Mouse (Mus musculus) lung, postnatal 0 days (tissue): Measurements from ENCODE around the gene Mrps22. TPM values are rescaled to one million over a fixed set of nuclear protein-coding genes. Genes with fewer than 3 reads are reported as not detected.

ENCODE experiments used
- ATAC-seq: fragments of 200-750 bp; cut with Nextera tagmentation; 2 replicates; pipeline ENCODE4 v1.8.0; 2017; ENCODE audit warnings: moderate library complexity
- DNase-seq: peaks from one replicate; pipeline ENCODE4 v3.0.0-alpha.2; 2016; ENCODE audit warnings: low spot score
- H3K27ac ChIP-seq: fragments of 300-500 bp; sonication (generic); 2 replicates; pipeline ENCODE4 v1.5.1; 2014; ENCODE audit warnings: antibody characterized with exemption, mild to moderate bottlenecking, low read length, mixed read lengths
- H3K27me3 ChIP-seq: fragments of 300-500 bp; sonication (generic); replicated peaks from 2 replicates; pipeline ENCODE4 v1.6.1; 2014; ENCODE audit warnings: low read length, mixed read lengths; ENCODE audit not compliant: insufficient read depth
- H3K36me3 ChIP-seq: fragments of 300-500 bp; sonication (generic); 2 replicates; pipeline ENCODE4 v1.6.1; 2014; ENCODE audit warnings: low read length, mixed read lengths; ENCODE audit not compliant: insufficient read depth
- H3K4me1 ChIP-seq: fragments of 300-500 bp; sonication (generic); 2 replicates; pipeline ENCODE4 v1.6.1; 2014; ENCODE audit warnings: antibody characterized with exemption, low read depth, low read length, mixed read lengths; ENCODE audit not compliant: insufficient read depth
- H3K4me2 ChIP-seq: fragments of 300-500 bp; sonication (generic); replicated peaks from 2 replicates; pipeline ENCODE4 v1.6.1; 2014; ENCODE audit warnings: low read depth, mild to moderate bottlenecking, low read length, moderate library complexity, mixed read lengths
- H3K4me3 ChIP-seq: fragments of 300-500 bp; sonication (generic); 2 replicates; pipeline ENCODE4 v1.5.1; 2014; ENCODE audit warnings: low read depth, low read length
- H3K9ac ChIP-seq: fragments of 300-500 bp; sonication (generic); replicated peaks from 2 replicates; pipeline ENCODE4 v1.6.1; 2014; ENCODE audit warnings: low read depth, mild to moderate bottlenecking
- H3K9me3 ChIP-seq: fragments of 300-500 bp; sonication (generic); 2 replicates; pipeline ENCODE4 v1.6.1; 2016; ENCODE audit warnings: low read length, mixed read lengths
- CTCF ChIP-seq: IDR thresholded peaks from 2 replicates; pipeline ENCODE4 v1.5.1; 2016; ENCODE audit warnings: antibody characterized with exemption, mild to moderate bottlenecking
- EP300 ChIP-seq: IDR thresholded peaks from 2 replicates; pipeline ENCODE4 v1.6.1; 2016; ENCODE audit warnings: antibody characterized with exemption, mild to moderate bottlenecking, control low read depth
- WGBS: fragments of 180-500 bp; shearing (Covaris S2); extraction: QIAGEN DNeasy Blood & Tissue Kit; methylation state at CpG from one replicate; pipeline ENCODE4 v1.1.7; 2014; 5-methylcytosine and 5-hydroxymethylcytosine counted together
- polyA plus RNA-seq: library from polyadenylated mRNA; unstranded; fragments of >200 nt; fragmentation: Nextera tagmentation; extraction: Ambion mirVana; gene quantifications from 2 replicates; pipeline ENCODE4 v1.2.1, GENCODE M21; 2015

Mrps22 gene
- polyA plus RNA-seq: 16.3 and 18.7 TPM in 2 replicates

DNA sequence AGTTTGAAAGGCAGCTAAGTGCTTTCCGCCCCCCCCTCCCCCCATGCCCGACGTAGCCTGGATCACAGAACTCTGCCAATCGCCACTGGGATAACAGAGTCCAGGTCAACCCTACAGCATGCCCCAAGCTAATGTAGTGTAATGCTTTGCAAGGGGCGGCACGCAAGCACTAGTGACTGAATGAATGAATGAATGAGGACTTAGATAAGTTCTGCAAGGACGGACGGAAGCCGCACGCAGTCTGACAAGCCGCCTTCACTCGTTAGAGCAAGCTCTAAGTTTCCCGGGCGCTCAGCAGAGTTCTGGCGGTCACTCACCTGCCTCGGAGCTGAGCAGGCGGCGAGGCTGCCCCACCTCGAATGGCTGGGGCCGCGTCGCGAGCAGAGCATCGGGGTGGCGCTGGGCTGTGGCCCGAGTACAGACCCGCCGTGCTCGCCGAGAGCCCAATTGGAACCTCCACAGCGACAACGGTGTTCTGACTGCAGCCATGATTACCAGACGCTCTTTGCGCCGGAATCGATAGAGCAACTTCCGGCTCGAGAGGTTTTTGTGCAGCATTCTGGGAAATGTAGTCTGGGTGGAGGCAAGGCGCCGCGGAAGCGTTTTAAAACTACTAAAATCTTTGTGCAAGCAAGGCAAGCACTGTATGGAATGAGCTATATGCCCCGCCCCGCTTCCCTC, at the start of gene Mrps22:
Gene Mrps22, minus strand, starts transcription at position 505 of the 681 bp plus-strand sequence.
- ATAC-seq: peak; percentile 97

DNA sequence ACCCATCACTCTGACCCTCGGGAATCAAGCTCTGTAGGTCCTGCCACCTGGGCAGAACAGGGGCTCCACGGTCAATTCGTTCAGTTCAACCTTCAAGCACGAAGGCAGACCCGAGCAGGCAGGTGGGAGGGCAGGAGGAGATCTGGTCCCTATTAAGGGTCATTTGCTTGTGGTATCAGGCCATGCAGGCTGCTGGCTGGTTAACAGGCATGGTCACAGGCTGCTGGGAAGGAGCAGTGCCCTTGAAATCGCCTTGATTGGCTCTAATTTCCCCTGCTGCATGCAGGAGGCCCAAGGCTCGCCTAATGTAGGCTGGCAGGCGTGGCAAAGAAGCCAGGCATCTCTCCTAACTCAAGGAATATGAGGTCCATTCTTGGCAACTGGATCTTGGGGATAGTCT, 49.1 kb upstream of the Mrps22 start:
- H3K27ac ChIP-seq: no peak overlapping the region
- no peaks in the 10 kb centered on the region for H3K36me3 ChIP-seq
- 73% methylated on average over 8 of the region's 8 CpGs for WGBS
- H3K4me3 ChIP-seq: no peak overlapping the region
- no peak for DNase-seq
- no peak overlapping the region for H3K4me2 ChIP-seq
- no peaks in the 10 kb centered on the region for H3K27me3 ChIP-seq
- no peak overlapping the region for H3K9ac ChIP-seq
- no peak for ATAC-seq
- H3K9me3 ChIP-seq: no peaks in the 10 kb centered on the region
- no peaks in the 10 kb centered on the region for H3K4me1 ChIP-seq
- TF ChIP-seq CTCF: no peak
- no peak for TF ChIP-seq EP300

More for the DNA sequence above, at the start of gene Mrps22:
- H3K4me3 ChIP-seq: peak within 1 kb of the TSS; percentile 60
- H3K4me2 ChIP-seq: peak within 1 kb of the TSS; percentile 88
- no peaks in the 10 kb centered on the region for H3K9me3 ChIP-seq
- H3K9ac ChIP-seq: peak within 1 kb of the TSS; percentile 57
- DNase-seq: peak; percentile 94
- peaks cover 3% of the 10 kb centered on the region for H3K36me3 ChIP-seq
- WGBS: under 1% methylated on average over 44 of the region's 44 CpGs
- H3K27me3 ChIP-seq: no peaks in the 10 kb centered on the region
- H3K27ac ChIP-seq: 0 out of 2 replicates have a peak within 1 kb of the TSS, but pooled peaks have one; percentile 11
- H3K4me1 ChIP-seq: peaks cover 5% of the 10 kb centered on the region; the same call in 1 of the 2 replicates
- no peak for TF ChIP-seq EP300
- TF ChIP-seq CTCF: 0 out of 2 replicates have a peak, but pooled peaks have one; percentile 2

DNA sequence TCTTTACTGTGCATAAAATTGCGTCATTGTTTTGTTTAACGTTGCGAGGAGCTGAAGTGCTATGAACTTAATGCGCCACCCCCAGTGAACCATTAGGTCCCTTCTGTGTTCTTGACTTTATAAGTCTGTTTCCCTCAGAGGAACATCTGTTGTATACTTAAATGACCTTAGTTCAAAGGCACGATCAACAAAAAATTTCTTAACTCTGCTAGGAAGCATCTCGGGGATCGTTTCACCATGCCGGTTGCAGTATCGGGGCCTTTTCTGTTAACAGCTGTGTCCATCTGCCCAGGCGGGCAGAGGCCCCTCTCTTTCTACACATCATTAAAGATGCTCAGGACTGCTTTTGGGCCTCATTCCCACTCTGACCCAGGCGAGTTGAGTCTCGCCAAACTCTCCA, 46.0 kb upstream of the Mrps22 start:
- ATAC-seq: peak; percentile 90
- H3K4me1 ChIP-seq: no peaks in the 10 kb centered on the region
- no peak overlapping the region for H3K4me2 ChIP-seq
- TF ChIP-seq EP300 (peak; percentile 67), CTCF (no peak)
- no peak overlapping the region for H3K4me3 ChIP-seq
- no peaks in the 10 kb centered on the region for H3K36me3 ChIP-seq
- no peaks in the 10 kb centered on the region for H3K9me3 ChIP-seq
- WGBS: 57% methylated on average over 12 of the region's 12 CpGs
- DNase-seq: peak; percentile 93
- no peaks in the 10 kb centered on the region for H3K27me3 ChIP-seq
- no peak overlapping the region for H3K9ac ChIP-seq
- H3K27ac ChIP-seq: no peak overlapping the region

DNA sequence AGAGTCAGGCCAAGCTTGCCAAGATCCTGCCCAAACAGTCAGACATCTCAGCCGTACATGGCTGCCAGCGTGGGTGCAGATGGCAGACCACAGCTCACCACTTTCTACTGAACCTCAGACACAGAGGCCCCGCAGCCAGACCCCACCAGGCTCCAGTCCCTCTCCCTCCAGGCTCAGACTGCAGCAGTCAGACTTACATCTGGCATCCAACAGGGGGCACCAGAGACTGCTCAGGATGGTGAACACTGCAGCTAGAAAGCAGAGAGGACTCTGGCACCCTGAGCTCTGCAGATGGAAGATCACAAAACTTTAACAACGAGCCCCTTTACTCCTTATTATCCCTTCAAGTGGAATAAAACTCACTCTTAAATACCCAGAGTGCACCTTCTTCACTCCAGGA, 44.3 kb upstream of the Mrps22 start:
- no peak overlapping the region for H3K4me3 ChIP-seq
- H3K9ac ChIP-seq: no peak overlapping the region
- H3K36me3 ChIP-seq: no peaks in the 10 kb centered on the region
- no peaks in the 10 kb centered on the region for H3K9me3 ChIP-seq
- H3K27ac ChIP-seq: no peak overlapping the region
- peak; percentile 30; the same call in 1 of the 2 replicates for ATAC-seq
- no peaks in the 10 kb centered on the region for H3K27me3 ChIP-seq
- 21% methylated on average over 4 of the region's 4 CpGs for WGBS
- no peak for TF ChIP-seq EP300
- TF ChIP-seq CTCF: peak; percentile 93
- peak; percentile 82 for DNase-seq
- H3K4me2 ChIP-seq: no peak overlapping the region
- H3K4me1 ChIP-seq: no peaks in the 10 kb centered on the region

DNA sequence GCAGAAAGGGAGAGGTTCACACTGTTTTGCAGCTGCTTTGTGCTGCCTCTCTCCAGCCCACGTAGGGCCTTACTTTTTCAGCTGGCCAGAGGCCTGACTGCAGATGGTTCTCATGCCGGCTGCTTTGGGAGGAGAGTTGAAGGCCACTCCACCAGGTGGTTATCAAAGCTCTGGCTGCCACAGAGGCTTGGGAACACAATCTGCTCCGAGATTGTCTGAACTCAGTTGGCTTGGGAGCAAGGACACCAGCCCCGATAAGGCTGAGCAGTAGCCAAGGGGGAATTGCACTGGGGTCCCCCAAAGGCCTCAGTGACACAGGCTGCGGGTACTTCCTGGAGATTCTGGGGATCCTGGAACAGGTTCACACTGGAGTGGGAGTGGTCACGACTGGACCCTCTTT, 40.7 kb upstream of the Mrps22 start:
- TF ChIP-seq EP300 (no peak), CTCF (no peak)
- no peak for DNase-seq
- Histone ChIP-seq H3K4me1 (no peaks in the 10 kb centered on the region), H3K36me3 (no peaks in the 10 kb centered on the region), H3K9me3 (no peaks in the 10 kb centered on the region), H3K4me3 (no peak overlapping the region), H3K4me2 (no peak overlapping the region), H3K27me3 (no peaks in the 10 kb centered on the region), H3K9ac (no peak overlapping the region), H3K27ac (no peak overlapping the region)
- ATAC-seq: no peak
- WGBS: 71% methylated on average over 6 of the region's 6 CpGs

DNA sequence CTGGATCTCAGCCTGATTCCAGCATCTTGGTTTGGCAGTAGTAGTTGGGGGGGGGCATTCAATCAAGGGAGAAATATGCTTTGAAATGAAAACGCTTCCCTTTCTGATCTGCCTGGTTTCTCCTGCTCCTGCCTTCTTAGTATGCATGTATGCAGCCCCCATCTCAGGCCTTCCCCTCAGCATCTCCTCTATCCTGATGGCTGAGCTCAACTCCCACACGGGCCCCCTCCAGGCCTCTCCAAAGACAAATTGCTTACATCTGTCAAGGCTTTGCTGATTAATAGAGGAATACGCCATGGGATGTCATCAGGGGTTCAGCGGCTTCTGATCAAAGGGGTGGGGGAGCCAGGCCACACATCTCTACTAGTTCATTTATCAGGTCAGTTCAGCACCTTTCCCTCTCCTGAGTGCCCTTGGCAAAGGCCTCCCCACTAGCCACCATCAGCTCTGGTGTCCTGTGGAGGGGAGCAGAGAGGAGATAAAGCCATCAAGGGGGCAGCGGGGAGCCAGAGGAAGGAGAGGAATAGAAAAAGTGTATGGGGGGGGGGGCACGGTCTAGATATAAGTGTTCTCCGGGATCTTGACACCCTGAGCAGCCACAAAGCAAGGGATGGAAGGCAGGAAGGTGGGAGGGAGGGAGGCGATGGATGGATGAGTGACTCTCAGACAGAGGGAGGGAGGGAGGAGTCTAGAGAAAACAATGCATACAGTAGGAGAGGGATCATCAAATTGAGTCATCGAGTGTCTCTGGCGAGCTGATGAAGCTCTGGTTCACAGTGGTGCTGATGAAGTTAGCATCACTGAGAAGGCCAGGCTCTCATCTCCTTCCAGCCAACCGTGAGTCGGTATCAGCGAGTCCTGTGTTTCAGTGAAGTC, 32.1 kb upstream of the Mrps22 start:
- WGBS: 59% methylated on average over 13 of the region's 13 CpGs
- Histone ChIP-seq H3K4me1 (no peaks in the 10 kb centered on the region), H3K4me3 (no peak overlapping the region), H3K36me3 (no peaks in the 10 kb centered on the region), H3K27me3 (no peaks in the 10 kb centered on the region), H3K4me2 (no peak overlapping the region), H3K27ac (no peak overlapping the region), H3K9me3 (no peaks in the 10 kb centered on the region), H3K9ac (no peak overlapping the region)
- DNase-seq (no peak), ATAC-seq (no peak)
- TF ChIP-seq CTCF (no peak), EP300 (no peak)
